7 mouse cellular contexts compared by ENCODE assay signal in genomic region chr11:5886187-5886586, GRCm38 (mm10). TPM values are rescaled to one million over a fixed set of nuclear protein-coding genes. Genes with fewer than 3 reads are reported as not detected.
DNase-seq lines count a peak whose midpoint lies in the region; ATAC-seq and TF ChIP-seq lines count a peak whose summit lies in the region.

No protein-coding gene starts in this region.

- H3K4me2 ChIP-seq in intestine, postnatal 0 days (replicated peaks; ENCODE audit: low read depth): no peak overlapping the region
- no peak overlapping the region for H3K4me2 ChIP-seq in liver, embryonic 12.5 days
- no peak overlapping the region for H3K4me2 ChIP-seq in neural tube, embryonic 13.5 days

- H3K4me3 ChIP-seq in intestine, postnatal 0 days (ENCODE audit: low read depth, low read length): no peak overlapping the region
- no peak overlapping the region for H3K4me3 ChIP-seq in liver, embryonic 12.5 days
- no peak overlapping the region for H3K4me3 ChIP-seq in neural tube, embryonic 13.5 days

- H3K9me3 ChIP-seq in intestine, postnatal 0 days (ENCODE audit: control insufficient read depth): no peaks in the 10 kb centered on the region
- H3K9me3 ChIP-seq in liver, embryonic 12.5 days (replicated peaks): no peaks in the 10 kb centered on the region
- H3K9me3 ChIP-seq in neural tube, embryonic 13.5 days: no peaks in the 10 kb centered on the region

- peak; percentile 60; the same call in 1 of the 2 replicates for ATAC-seq in erythroid progenitor cell, adult 5-6 weeks (replicated peaks; ENCODE audit: low FRiP score, poor library complexity, severe bottlenecking)
- peak; percentile 34; the same call in 1 of the 2 replicates for ATAC-seq in intestine, postnatal 0 days
- 0 out of 2 replicates have a peak, but pooled peaks have one; percentile 21 for ATAC-seq in liver, embryonic 12.5 days
- peak; percentile 24; the same call in 1 of the 2 replicates for ATAC-seq in neural tube, embryonic 13.5 days (ENCODE audit: low read depth)

- no peaks in the 10 kb centered on the region for H3K4me1 ChIP-seq in intestine, postnatal 0 days (replicated peaks; ENCODE audit: control insufficient read depth, insufficient read depth, low read length)
- H3K4me1 ChIP-seq in liver, embryonic 12.5 days: peaks cover 15% of the 10 kb centered on the region; the same call in 1 of the 2 replicates
- peaks cover 34% of the 10 kb centered on the region for H3K4me1 ChIP-seq in neural tube, embryonic 13.5 days (replicated peaks)

- H3K36me3 ChIP-seq in intestine, postnatal 0 days (ENCODE audit: control insufficient read depth, insufficient read depth): no peaks in the 10 kb centered on the region
- no peaks in the 10 kb centered on the region for H3K36me3 ChIP-seq in liver, embryonic 12.5 days
- no peaks in the 10 kb centered on the region for H3K36me3 ChIP-seq in neural tube, embryonic 13.5 days

- H3K9ac ChIP-seq in intestine, postnatal 0 days (ENCODE audit: low read depth, low read length): no peak overlapping the region
- no peak overlapping the region for H3K9ac ChIP-seq in liver, embryonic 12.5 days
- H3K9ac ChIP-seq in neural tube, embryonic 13.5 days: no peak overlapping the region

- peak; percentile 94 for TF ChIP-seq CTCF in intestine, postnatal 0 days (IDR thresholded peaks at IDR 0.05; ENCODE audit: low read depth)

- 20% methylated on average over 9 of the region's 9 CpGs for WGBS in intestine, postnatal 0 days
- 17% methylated on average over 9 of the region's 9 CpGs for WGBS in liver, embryonic 12.5 days (ENCODE audit: insufficient replicate concordance)
- 17% methylated on average over 9 of the region's 9 CpGs for WGBS in neural tube, embryonic 13.5 days

- H3K27me3 ChIP-seq in intestine, postnatal 0 days (replicated peaks; ENCODE audit: control insufficient read depth, insufficient read depth, low read length): no peaks in the 10 kb centered on the region
- 0 out of 2 replicates have a peak, but pooled peaks cover 12% of the 10 kb centered on the region for H3K27me3 ChIP-seq in liver, embryonic 12.5 days (replicated peaks)
- no peaks in the 10 kb centered on the region for H3K27me3 ChIP-seq in neural tube, embryonic 13.5 days

- H3K27ac ChIP-seq in intestine, postnatal 0 days (ENCODE audit: low read depth, low read length): no peak overlapping the region
- no peak overlapping the region for H3K27ac ChIP-seq in liver, embryonic 12.5 days
- H3K27ac ChIP-seq in neural tube, embryonic 13.5 days (replicated peaks): no peak overlapping the region

- DNase-seq in urinary bladder, postnatal 25 days (ENCODE audit: low spot score): peak; percentile 60
- no peak for DNase-seq in urinary bladder, adult 2 months (ENCODE audit: low spot score)
- DNase-seq in adrenal gland, postnatal 25 days: peak; percentile 55

RNA-seq across cellular contexts. Expression of gene Pold2, which starts 8.1 kb away (rescaled TPM):
- 36.4 and 43.2 TPM in 2 replicates for polyA plus RNA-seq in urinary bladder, adult 2 months (2012; rRNA removed)
- total RNA-seq in adrenal gland, postnatal 25 days (2021): 33.6 and 42.2 TPM in 2 replicates
- total RNA-seq in erythroid progenitor cell, adult 5-6 weeks (2015; ENCODE audit: low replicate concordance): 23.1 and 38.2 TPM in 2 replicates
- total RNA-seq in erythroid progenitor cell, adult 5-6 weeks (2017; ENCODE audit: low replicate concordance): 14.4 and 14.9 TPM in 2 replicates
- polyA plus RNA-seq in intestine, postnatal 0 days (2015; fragmentation: Nextera tagmentation; extraction: Ambion mirVana): 32.3 and 32.7 TPM in 2 replicates
- 105 TPM in 2 replicates for polyA plus RNA-seq in liver, embryonic 12.5 days (2016; fragmentation: Nextera tagmentation; extraction: Ambion mirVana)
- 52.2 and 59.0 TPM in 2 replicates for polyA plus RNA-seq in neural tube, embryonic 13.5 days (2015; fragmentation: Nextera tagmentation; extraction: Ambion mirVana)

RNA-seq across cellular contexts. Expression of gene Myl7, which starts 12.4 kb away (rescaled TPM):
- 1.4 and 3.7 TPM in 2 replicates for polyA plus RNA-seq in urinary bladder, adult 2 months (2012; rRNA removed)
- total RNA-seq in adrenal gland, postnatal 25 days (2021): not detected in 2 replicates
- not detected in 2 replicates for total RNA-seq in erythroid progenitor cell, adult 5-6 weeks (2015; ENCODE audit: low replicate concordance)
- not detected in 2 replicates for total RNA-seq in erythroid progenitor cell, adult 5-6 weeks (2017; ENCODE audit: low replicate concordance)
- 20.9 and 22.7 TPM in 2 replicates for polyA plus RNA-seq in intestine, postnatal 0 days (2015; fragmentation: Nextera tagmentation; extraction: Ambion mirVana)
- 21.8 and 22.5 TPM in 2 replicates for polyA plus RNA-seq in liver, embryonic 12.5 days (2016; fragmentation: Nextera tagmentation; extraction: Ambion mirVana)
- polyA plus RNA-seq in neural tube, embryonic 13.5 days (2015; fragmentation: Nextera tagmentation; extraction: Ambion mirVana): 1.7 and 3.5 TPM in 2 replicates

RNA-seq across cellular contexts. Expression of gene Aebp1, which starts 24.4 kb away (rescaled TPM):
- 110 and 160 TPM in 2 replicates for polyA plus RNA-seq in urinary bladder, adult 2 months (2012; rRNA removed)
- total RNA-seq in adrenal gland, postnatal 25 days (2021): 399 and 434 TPM in 2 replicates
- 1.3 TPM in 1 of 2 replicates, not detected in the other for total RNA-seq in erythroid progenitor cell, adult 5-6 weeks (2015; ENCODE audit: low replicate concordance)
- not detected in 2 replicates for total RNA-seq in erythroid progenitor cell, adult 5-6 weeks (2017; ENCODE audit: low replicate concordance)
- 15.0 and 15.8 TPM in 2 replicates for polyA plus RNA-seq in intestine, postnatal 0 days (2015; fragmentation: Nextera tagmentation; extraction: Ambion mirVana)
- polyA plus RNA-seq in liver, embryonic 12.5 days (2016; fragmentation: Nextera tagmentation; extraction: Ambion mirVana): 8.5 and 9.6 TPM in 2 replicates
- 23.6 and 24.7 TPM in 2 replicates for polyA plus RNA-seq in neural tube, embryonic 13.5 days (2015; fragmentation: Nextera tagmentation; extraction: Ambion mirVana)

RNA-seq across cellular contexts. Expression of gene Polm, which starts 48.4 kb away (rescaled TPM):
- 28.0 and 30.4 TPM in 2 replicates for polyA plus RNA-seq in urinary bladder, adult 2 months (2012; rRNA removed)
- total RNA-seq in adrenal gland, postnatal 25 days (2021): 12.0 and 13.8 TPM in 2 replicates
- total RNA-seq in erythroid progenitor cell, adult 5-6 weeks (2015; ENCODE audit: low replicate concordance): 2.5 and 11.2 TPM in 2 replicates
- total RNA-seq in erythroid progenitor cell, adult 5-6 weeks (2017; ENCODE audit: low replicate concordance): 1.3 and 10.4 TPM in 2 replicates
- polyA plus RNA-seq in intestine, postnatal 0 days (2015; fragmentation: Nextera tagmentation; extraction: Ambion mirVana): 9.0 and 9.2 TPM in 2 replicates
- 2.8 and 2.9 TPM in 2 replicates for polyA plus RNA-seq in liver, embryonic 12.5 days (2016; fragmentation: Nextera tagmentation; extraction: Ambion mirVana)
- polyA plus RNA-seq in neural tube, embryonic 13.5 days (2015; fragmentation: Nextera tagmentation; extraction: Ambion mirVana): 5.0 and 5.4 TPM in 2 replicates
